In the genomic region with DNA sequence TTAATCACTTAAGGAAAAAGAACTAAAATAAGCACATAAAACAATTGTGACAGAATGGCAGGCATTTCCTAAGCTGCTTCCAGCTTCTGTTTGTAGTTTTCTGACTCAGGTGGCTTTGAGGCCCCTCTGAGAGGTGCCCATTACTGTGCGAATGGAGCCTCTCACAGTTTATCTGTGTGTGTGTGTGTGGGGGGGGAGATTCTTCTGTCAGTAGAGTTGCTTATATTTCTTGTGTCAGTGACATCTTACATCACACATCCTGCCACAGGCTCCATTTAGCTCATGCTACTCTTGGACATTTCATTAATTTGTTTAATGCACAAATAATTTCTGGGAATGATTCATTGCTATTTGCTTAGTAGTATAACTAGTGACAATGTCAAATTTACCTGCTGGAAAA, we compare ENCODE assay signal across 14 mouse cellular contexts.
"Had no signal": no experiment of that assay in that cellular context is flagged by ENCODE, and none has a peak within 500 bp of the region (broad histone marks: within the 10 kb centered on the region; RNA-seq: fewer than 3 reads in every experiment).

No protein-coding gene starts in this region.

- H3K27ac ChIP-seq: liver, embryonic 15.5 days; midbrain, embryonic 13.5 days; neural tube, embryonic 15.5 days had no signal

- ATAC-seq: intestine, postnatal 0 days; lung, postnatal 0 days; midbrain, embryonic 13.5 days had no signal

- H3K4me2 ChIP-seq: limb, embryonic 13.5 days; liver, embryonic 11.5 days; liver, embryonic 15.5 days; midbrain, embryonic 13.5 days; neural tube, embryonic 15.5 days had no signal

- DNase-seq: kidney, adult 8-10 months; kidney, postnatal 25 days; layer of hippocampus, adult 9-11 months; lung, adult 2 months; lung, postnatal 36 days; right cerebral cortex, adult 18-20 months; right cerebral cortex, postnatal 25 days had no signal

- H3K36me3 ChIP-seq: liver, embryonic 15.5 days; neural tube, embryonic 15.5 days had no signal

- H3K4me3 ChIP-seq: limb, embryonic 13.5 days; liver, embryonic 15.5 days; midbrain, embryonic 13.5 days; neural tube, embryonic 15.5 days had no signal

- H3K9me3 ChIP-seq: limb, embryonic 13.5 days; liver, embryonic 15.5 days; midbrain, embryonic 13.5 days; neural tube, embryonic 15.5 days had no signal

- H3K9ac ChIP-seq: limb, embryonic 13.5 days; liver, embryonic 15.5 days; midbrain, embryonic 13.5 days; neural tube, embryonic 15.5 days had no signal

- H3K4me1 ChIP-seq: liver, embryonic 15.5 days had no signal

- H3K27me3 ChIP-seq: limb, embryonic 13.5 days; liver, embryonic 15.5 days; midbrain, embryonic 13.5 days; neural tube, embryonic 15.5 days had no signal
